Mouse (Mus musculus) liver, postnatal 0 days (tissue): ENCODE data around the gene Zbtb46. TPM values are rescaled to one million over a fixed set of nuclear protein-coding genes. Genes with fewer than 3 reads are reported as not detected.

Experiments used
- ATAC-seq: fragments of 200-750 bp; cut with Nextera tagmentation; 2 replicates; pipeline ENCODE4 v1.8.0; 2017; ENCODE audit warnings: mild to moderate bottlenecking, moderate library complexity
- DNase-seq: peaks from one replicate; pipeline ENCODE4 v3.0.0-alpha.2; 2016
- H3K27ac ChIP-seq: fragments of 300-500 bp; sonication (generic); 2 replicates; pipeline ENCODE4 v1.5.1; 2014; ENCODE audit warnings: antibody characterized with exemption, moderate library complexity, mild to moderate bottlenecking, low read depth
- H3K27me3 ChIP-seq: fragments of 300-500 bp; sonication (generic); 2 replicates; pipeline ENCODE4 v1.6.1; 2014; ENCODE audit warnings: low read length, control low read depth, mixed read lengths; ENCODE audit not compliant: insufficient read depth
- H3K36me3 ChIP-seq: fragments of 300-500 bp; sonication (generic); replicated peaks from 2 replicates; pipeline ENCODE4 v1.6.1; 2014; ENCODE audit warnings: mild to moderate bottlenecking, control low read depth, low read length, moderate library complexity, mixed read lengths; ENCODE audit not compliant: insufficient read depth
- H3K4me1 ChIP-seq: fragments of 300-500 bp; sonication (generic); 2 replicates; pipeline ENCODE4 v1.6.1; 2014; ENCODE audit warnings: antibody characterized with exemption, mild to moderate bottlenecking, control low read depth; ENCODE audit not compliant: insufficient read depth
- H3K4me2 ChIP-seq: fragments of 300-500 bp; sonication (generic); 2 replicates; pipeline ENCODE4 v1.6.1; 2014; ENCODE audit warnings: low read depth, mild to moderate bottlenecking, low read length, moderate library complexity, mixed read lengths
- H3K4me3 ChIP-seq: fragments of 300-500 bp; sonication (generic); 2 replicates; pipeline ENCODE4 v1.5.1; 2014; ENCODE audit warnings: low read depth, low read length
- H3K9ac ChIP-seq: fragments of 300-500 bp; sonication (generic); replicated peaks from 2 replicates; pipeline ENCODE4 v1.6.1; 2014; ENCODE audit warnings: mild to moderate bottlenecking, moderate library complexity
- H3K9me3 ChIP-seq: fragments of 300-500 bp; sonication (generic); 2 replicates; pipeline ENCODE4 v1.6.1; 2016; ENCODE audit warnings: mild to moderate bottlenecking, control low read depth, low read length, mixed read lengths
- CTCF ChIP-seq: sonication (generic); IDR thresholded peaks from 2 replicates; pipeline ENCODE4 v1.5.1; 2016; ENCODE audit warnings: antibody characterized with exemption, low read depth
- EP300 ChIP-seq: IDR thresholded peaks from 2 replicates; pipeline ENCODE4 v1.6.1; 2016; ENCODE audit warnings: antibody characterized with exemption, low read depth, mild to moderate bottlenecking
- WGBS: fragments of 180-500 bp; shearing (Covaris S2); extraction: QIAGEN DNeasy Blood & Tissue Kit; methylation state at CpG from one replicate; pipeline ENCODE4 v1.1.7; 2014; ENCODE audit not compliant: insufficient replicate concordance; 5-methylcytosine and 5-hydroxymethylcytosine counted together
- polyA plus RNA-seq: library from polyadenylated mRNA; unstranded; fragments of >200 nt; fragmentation: Nextera tagmentation; extraction: Ambion mirVana; gene quantifications from 2 replicates; pipeline ENCODE4 v1.2.1, GENCODE M21; 2015

The Zbtb46 gene
- polyA plus RNA-seq, 1 experiment from 2014 or later: 3.5 TPM

DNA sequence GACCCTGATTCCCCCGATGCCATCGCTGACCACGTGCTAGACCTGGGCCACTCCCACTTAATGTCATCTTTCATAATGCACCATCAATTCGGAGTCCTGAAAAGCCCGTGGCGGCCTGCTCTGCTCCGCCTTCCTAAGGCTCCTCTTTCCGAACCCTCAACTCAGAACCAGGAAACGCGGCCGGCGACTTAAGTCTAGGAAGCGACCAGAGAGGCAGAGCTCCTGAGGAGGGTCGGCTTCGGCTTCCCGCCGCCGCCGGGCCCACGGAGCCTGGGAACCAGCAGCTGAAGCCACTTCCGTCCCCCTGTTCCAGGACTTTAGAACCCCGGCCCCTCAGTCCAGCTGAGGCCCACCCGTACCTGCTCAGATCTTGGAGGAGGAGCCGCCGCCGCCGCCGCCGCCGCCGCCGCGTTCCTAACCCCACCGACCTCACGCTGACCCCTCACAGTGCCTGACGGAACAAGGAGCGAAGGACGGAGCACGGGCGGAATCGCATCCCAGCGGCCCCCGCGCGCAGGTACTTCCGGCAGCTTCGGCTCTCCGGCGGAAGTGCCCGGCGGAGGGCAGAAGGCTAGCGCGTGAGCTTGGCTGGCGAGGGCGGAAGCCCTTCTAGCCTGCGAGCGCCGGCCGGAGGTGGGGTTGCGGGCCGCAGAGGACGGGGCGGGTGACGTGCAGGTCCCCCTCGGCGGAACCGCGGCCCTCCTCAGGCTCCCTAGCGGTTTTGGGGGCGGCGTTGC is 94.2 kb downstream of the Zbtb46 start, which contains the start of the genes Zgpat and Arfrp1:
Zgpat (plus strand) TSS at position 69 of the 737 bp plus-strand sequence.
Arfrp1 (minus strand) TSS at position 545 of the 737 bp plus-strand sequence.
- H3K4me1 ChIP-seq: peaks cover 19% of the 10 kb centered on the region
- H3K27me3 ChIP-seq: no peaks in the 10 kb centered on the region
- DNase-seq: peak; percentile 93
- peak within 1 kb of the TSS; percentile 99 for H3K4me2 ChIP-seq
- peak within 1 kb of the TSS; percentile 82 for H3K4me3 ChIP-seq
- H3K27ac ChIP-seq: peak within 1 kb of the TSS; percentile 93
- H3K9me3 ChIP-seq: no peaks in the 10 kb centered on the region
- ATAC-seq: peak; percentile 94
- peaks cover 33% of the 10 kb centered on the region for H3K36me3 ChIP-seq
- H3K9ac ChIP-seq: peak within 1 kb of the TSS; percentile 81
- TF ChIP-seq EP300 (no peak), CTCF (no peak)
- whole genome bisulfite sequencing: 1% methylated on average over 58 of the region's 71 CpGs

DNA sequence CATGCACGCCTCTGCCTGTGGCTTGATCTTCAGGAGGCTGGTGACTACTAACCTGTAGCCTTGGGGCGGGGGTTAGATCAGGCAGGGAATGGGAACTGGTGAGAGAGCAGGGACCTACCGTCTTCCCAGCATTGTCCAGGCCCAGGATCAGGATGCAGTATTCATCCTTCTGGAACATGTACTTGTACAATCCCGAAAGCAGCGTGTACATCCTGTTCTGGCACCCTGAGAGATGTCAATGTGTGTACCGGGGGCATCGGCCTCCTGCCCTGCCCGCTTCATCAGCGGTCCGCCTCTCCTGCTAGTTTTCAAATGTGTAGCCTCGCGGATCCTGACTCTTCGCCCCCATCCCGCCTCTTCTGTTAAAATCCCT is 94.8 kb downstream of the Zbtb46 start:
- Histone ChIP-seq H3K27me3 (no peaks in the 10 kb centered on the region), H3K27ac (peak overlapping the region; percentile 93), H3K4me1 (peaks cover 19% of the 10 kb centered on the region), H3K9ac (peak overlapping the region; percentile 81), H3K9me3 (no peaks in the 10 kb centered on the region), H3K4me2 (peak overlapping the region; percentile 99), H3K4me3 (peak overlapping the region; percentile 82), H3K36me3 (peaks cover 33% of the 10 kb centered on the region)
- no peak for ATAC-seq
- DNase-seq: no peak
- TF ChIP-seq EP300: no peak
- no peak for TF ChIP-seq CTCF
- 4% methylated on average over 14 of the region's 14 CpGs for WGBS

DNA sequence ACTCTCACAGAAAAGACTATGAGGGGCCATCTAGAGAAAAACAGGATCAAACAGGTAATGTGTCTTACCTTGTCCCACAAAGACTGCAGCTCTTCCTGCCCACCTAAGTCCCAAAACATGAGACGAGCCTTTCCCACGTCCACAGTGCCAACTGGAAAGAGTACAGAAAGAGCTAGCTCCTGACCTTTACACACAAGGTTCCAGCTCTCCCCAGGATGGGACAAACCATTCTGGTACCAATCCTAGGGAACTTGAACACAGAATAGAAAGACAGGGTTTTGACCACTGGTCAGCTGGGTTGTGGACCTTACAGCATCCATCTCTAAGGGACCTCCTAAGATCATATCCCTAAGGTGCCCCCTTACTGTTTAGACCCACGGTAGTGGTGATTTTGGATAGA is 95.3 kb downstream of the Zbtb46 start:
- Histone ChIP-seq H3K27me3 (no peaks in the 10 kb centered on the region), H3K36me3 (peaks cover 35% of the 10 kb centered on the region), H3K9ac (no peak overlapping the region; the same call in 1 of the 2 replicates), H3K9me3 (no peaks in the 10 kb centered on the region), H3K4me3 (peak overlapping the region; percentile 82), H3K4me2 (peak overlapping the region; percentile 99), H3K27ac (no peak overlapping the region), H3K4me1 (peaks cover 19% of the 10 kb centered on the region)
- no peak for DNase-seq
- 66% methylated on average over 3 of the region's 3 CpGs for WGBS
- ATAC-seq: no peak
- TF ChIP-seq CTCF: no peak
- no peak for TF ChIP-seq EP300

DNA sequence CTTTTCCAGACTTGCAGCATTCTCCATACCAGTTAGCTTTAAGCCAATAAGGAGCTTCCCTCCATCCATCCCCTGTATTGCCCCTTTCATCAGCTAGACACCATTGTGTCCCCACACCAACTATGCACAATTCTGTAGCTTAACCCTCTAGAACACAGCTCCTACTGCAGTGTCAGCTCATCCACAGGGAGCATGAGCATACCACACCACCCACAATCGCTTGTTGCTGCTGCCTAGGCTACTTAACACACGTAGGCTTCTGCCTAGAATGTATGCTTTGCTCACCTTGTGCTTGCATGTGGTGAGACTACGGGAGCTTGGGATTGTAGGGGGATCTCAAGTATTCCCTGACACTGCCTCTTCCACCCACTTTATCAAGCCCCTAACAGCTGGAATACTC is 102.4 kb downstream of the Zbtb46 start:
- no peak for TF ChIP-seq CTCF
- no peak for TF ChIP-seq EP300
- no peaks in the 10 kb centered on the region for H3K27me3 ChIP-seq
- H3K4me1 ChIP-seq: no peaks in the 10 kb centered on the region
- DNase-seq (no peak), ATAC-seq (no peak)
- H3K9ac ChIP-seq: no peak overlapping the region
- H3K27ac ChIP-seq: no peak overlapping the region
- 84% methylated on average over 3 of the region's 3 CpGs for WGBS
- H3K4me2 ChIP-seq: no peak overlapping the region
- H3K4me3 ChIP-seq: no peak overlapping the region
- H3K9me3 ChIP-seq: no peaks in the 10 kb centered on the region
- H3K36me3 ChIP-seq: peaks cover 75% of the 10 kb centered on the region

DNA sequence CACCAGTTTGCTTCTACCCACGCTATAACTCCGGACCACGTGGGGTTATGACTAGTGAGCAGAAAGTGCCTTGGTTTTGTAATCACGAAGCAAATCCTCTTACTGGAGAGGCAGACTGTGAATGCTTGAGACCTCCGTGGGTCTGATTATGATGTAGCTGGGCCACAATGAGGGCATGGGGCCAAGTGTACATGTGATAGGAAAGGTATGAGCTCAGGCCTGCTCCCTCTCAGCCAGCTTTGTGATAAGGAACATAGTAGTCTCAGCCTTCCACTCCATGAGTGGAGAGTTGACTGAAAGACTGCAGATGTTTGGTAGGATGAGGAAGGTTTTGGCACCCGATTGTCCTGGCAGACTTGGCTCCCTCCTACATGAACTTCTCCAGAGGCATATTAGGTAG is 116.5 kb downstream of the Zbtb46 start:
- no peak for ATAC-seq
- TF ChIP-seq CTCF (no peak), EP300 (no peak)
- no peak for DNase-seq
- no peak overlapping the region for H3K9ac ChIP-seq
- H3K27ac ChIP-seq: no peak overlapping the region
- no peak overlapping the region for H3K4me3 ChIP-seq
- 83% methylated on average over 6 of the region's 6 CpGs for WGBS
- no peak overlapping the region for H3K4me2 ChIP-seq
- no peaks in the 10 kb centered on the region for H3K27me3 ChIP-seq
- no peaks in the 10 kb centered on the region for H3K4me1 ChIP-seq
- H3K9me3 ChIP-seq: no peaks in the 10 kb centered on the region
- H3K36me3 ChIP-seq: peaks cover 47% of the 10 kb centered on the region

DNA sequence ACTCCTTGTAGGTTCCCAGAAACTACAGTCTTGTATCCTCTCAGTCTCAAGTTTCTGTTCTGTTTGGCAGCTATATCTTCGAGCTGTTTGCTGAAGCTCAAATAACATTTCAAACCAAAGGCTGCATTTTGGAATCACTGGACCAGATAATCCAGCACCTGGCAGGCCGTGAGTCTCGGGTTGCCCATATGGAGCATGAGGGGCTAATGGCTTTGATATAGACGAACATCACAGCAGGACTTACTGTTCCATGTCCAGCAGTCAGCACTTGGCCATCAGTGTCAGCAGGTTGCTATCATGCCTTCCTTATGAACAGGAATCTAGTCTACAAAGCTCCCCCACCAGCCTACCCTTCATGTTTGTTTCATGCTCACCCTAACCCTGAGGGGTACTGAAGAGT is 118.8 kb downstream of the Zbtb46 start:
- Histone ChIP-seq H3K4me2 (no peak overlapping the region), H3K9me3 (no peaks in the 10 kb centered on the region), H3K27ac (no peak overlapping the region), H3K36me3 (peaks cover 46% of the 10 kb centered on the region), H3K4me1 (no peaks in the 10 kb centered on the region), H3K27me3 (no peaks in the 10 kb centered on the region), H3K9ac (no peak overlapping the region), H3K4me3 (no peak overlapping the region)
- TF ChIP-seq EP300: no peak
- TF ChIP-seq CTCF: no peak
- DNase-seq (no peak), ATAC-seq (no peak)
- WGBS: 81% methylated on average over 4 of the region's 4 CpGs

Other genes with a start within 250 kb of the Zbtb46 start
- gene Srms, start 246.2 kb downstream of the Zbtb46 start, polyA plus RNA-seq: 0.35 and 0.44 TPM in 2 replicates
- 0.09 TPM in 1 of 2 replicates, not detected in the other for gene Fndc11, start 239.4 kb downstream of the Zbtb46 start, polyA plus RNA-seq
- gene Helz2, start 217.4 kb downstream of the Zbtb46 start, polyA plus RNA-seq: 3.9 and 4.2 TPM in 2 replicates
- gene Gmeb2, start 171.4 kb downstream of the Zbtb46 start, polyA plus RNA-seq: 4.3 and 4.9 TPM in 2 replicates
- gene Stmn3, start 144.9 kb downstream of the Zbtb46 start, polyA plus RNA-seq: 0.19 TPM in 1 of 2 replicates, not detected in the other
- gene Rtel1, start 139.7 kb downstream of the Zbtb46 start, polyA plus RNA-seq: 8.5 and 9.9 TPM in 2 replicates
- gene Zgpat, start 94.5 kb downstream of the Zbtb46 start, polyA plus RNA-seq: 7.7 and 9.4 TPM in 2 replicates
- 17.9 and 19.4 TPM in 2 replicates for gene Arfrp1, start 94.0 kb downstream of the Zbtb46 start, polyA plus RNA-seq
- gene Lime1, start 79.3 kb downstream of the Zbtb46 start, polyA plus RNA-seq: 3.7 and 4.0 TPM in 2 replicates
- 0.06 and 0.08 TPM in 2 replicates for gene Abhd16b, start 33.8 kb upstream of the Zbtb46 start, polyA plus RNA-seq
- gene Tpd52l2, start 37.7 kb upstream of the Zbtb46 start, polyA plus RNA-seq: 51.8 and 52.5 TPM in 2 replicates
- gene Dnajc5, start 61.1 kb upstream of the Zbtb46 start, polyA plus RNA-seq: 20.5 and 24.7 TPM in 2 replicates
- gene Uckl1, start 125.5 kb upstream of the Zbtb46 start, polyA plus RNA-seq: 20.3 and 22.8 TPM in 2 replicates
- gene Prpf6, start 132.4 kb upstream of the Zbtb46 start, polyA plus RNA-seq: 16.7 and 17.5 TPM in 2 replicates
- 8.9 and 10.5 TPM in 2 replicates for gene Zfp512b, start 133.4 kb upstream of the Zbtb46 start, polyA plus RNA-seq
- gene Samd10, start 139.8 kb upstream of the Zbtb46 start, polyA plus RNA-seq: 2.1 and 2.3 TPM in 2 replicates
- gene Gm29797, start 197.6 kb upstream of the Zbtb46 start, polyA plus RNA-seq: not detected in 2 replicates
- gene Sox18, start 212.2 kb upstream of the Zbtb46 start, polyA plus RNA-seq: 11.4 and 12.2 TPM in 2 replicates
- 3.8 and 4.4 TPM in 2 replicates for gene Tcea2, start 220.9 kb upstream of the Zbtb46 start, polyA plus RNA-seq
- gene Rgs19, start 234.6 kb upstream of the Zbtb46 start, polyA plus RNA-seq: 18.6 and 20.5 TPM in 2 replicates
- gene Lkaaear1, start 239.0 kb upstream of the Zbtb46 start, polyA plus RNA-seq: not detected in 2 replicates